Mouse (Mus musculus) brain, embryonic 14.5 days (tissue): ENCODE measurements around the gene Narfl.

Source experiments
- CTCF ChIP-seq: fragments of 200-500 bp; IDR thresholded peaks from 2 replicates; pipeline ENCODE4 v1.5.1; 2012; ENCODE audit warnings: inconsistent platforms, mild to moderate bottlenecking, moderate library complexity, borderline replicate concordance; ENCODE audit not compliant: insufficient read depth, insufficient read length; ENCODE audit errors: extremely low read depth
- POLR2A ChIP-seq: fragments of 200-500 bp; IDR thresholded peaks from 2 replicates; pipeline ENCODE4 v1.6.1; 2012; ENCODE audit warnings: mild to moderate bottlenecking, inconsistent platforms, borderline replicate concordance; ENCODE audit not compliant: poor library complexity, insufficient read depth, insufficient read length, severe bottlenecking; ENCODE audit errors: extremely low read depth

- TF ChIP-seq CTCF: no peak
- no peak for TF ChIP-seq POLR2A
Observed at GRCm38 (mm10) chr17:25755627-25756377, 17.8 kb upstream of the Narfl start.
